Mouse (Mus musculus) erythroid progenitor cell, adult 5-6 weeks (primary cell): Measurements from ENCODE around the gene Pdk2. TPM values are rescaled to one million over a fixed set of nuclear protein-coding genes. Genes with fewer than 3 reads are reported as not detected.

Experiments used
- ATAC-seq: replicated peaks from 2 replicates; pipeline ENCODE4 v1.8.0; 2016; ENCODE audit warnings: moderate number of reproducible peaks, mild to moderate bottlenecking, moderate TSS enrichment, inconsistent platforms; ENCODE audit not compliant: poor library complexity, low FRiP score, severe bottlenecking
- total RNA-seq, 2 experiments: library from RNA; stranded (forward) in 1 of 2; stranded (reverse) in 1 of 2; fragments of 150-400 nt in 1 of 2; fragments of 186-747, 209-891 nt in 1 of 2; gene quantifications; 2 replicates each; pipeline versions ENCODE4 v1.2.3 to v1.2.4; 2015 to 2017; ENCODE audit warnings: low replicate concordance in 2 of 2

Pdk2 gene
- total RNA-seq, 2 experiments from 2014 or later, result 2.3 to 8.4 TPM

DNA sequence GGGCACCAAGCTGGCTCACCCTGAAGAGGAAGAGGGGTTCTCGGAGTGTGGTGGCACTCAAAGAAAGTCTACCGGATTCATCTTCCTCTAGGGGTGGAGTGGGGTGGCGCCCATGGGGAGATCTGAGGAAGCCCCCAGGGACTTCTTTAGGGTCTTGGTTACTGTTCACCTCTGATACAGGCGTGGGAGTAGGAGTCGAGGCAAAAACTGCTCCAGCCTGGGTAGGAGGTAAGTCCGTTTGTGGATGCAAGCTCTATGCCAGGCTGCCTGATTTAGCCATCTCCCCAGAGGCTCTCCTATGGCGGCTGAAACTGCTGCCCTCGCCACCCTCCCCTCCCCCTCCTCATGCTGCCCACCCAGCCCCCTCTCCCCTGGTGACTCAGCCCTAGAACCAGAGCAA lies 31.0 kb upstream of the Pdk2 start:
- no peak for ATAC-seq

DNA sequence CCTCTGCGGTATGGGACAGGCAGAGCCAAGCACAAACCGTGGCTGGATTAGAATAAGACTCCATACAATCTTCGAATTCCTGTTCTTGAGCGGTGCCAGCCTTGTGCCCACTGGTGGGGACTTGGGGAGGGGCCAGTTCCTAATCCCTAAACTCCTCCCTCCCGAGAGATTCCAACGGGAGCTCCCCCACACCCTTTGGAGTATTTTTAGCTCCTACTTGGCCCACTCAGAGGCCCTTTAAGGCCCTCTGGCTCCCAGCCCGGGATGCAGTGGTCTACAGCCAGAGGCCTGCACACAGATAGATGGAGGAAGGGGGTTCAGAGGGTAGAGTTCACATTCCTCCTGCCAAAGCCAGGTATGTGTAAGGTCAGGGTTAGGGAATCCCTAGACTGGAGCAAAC lies 30.1 kb upstream of the Pdk2 start:
- ATAC-seq, result no peak

DNA sequence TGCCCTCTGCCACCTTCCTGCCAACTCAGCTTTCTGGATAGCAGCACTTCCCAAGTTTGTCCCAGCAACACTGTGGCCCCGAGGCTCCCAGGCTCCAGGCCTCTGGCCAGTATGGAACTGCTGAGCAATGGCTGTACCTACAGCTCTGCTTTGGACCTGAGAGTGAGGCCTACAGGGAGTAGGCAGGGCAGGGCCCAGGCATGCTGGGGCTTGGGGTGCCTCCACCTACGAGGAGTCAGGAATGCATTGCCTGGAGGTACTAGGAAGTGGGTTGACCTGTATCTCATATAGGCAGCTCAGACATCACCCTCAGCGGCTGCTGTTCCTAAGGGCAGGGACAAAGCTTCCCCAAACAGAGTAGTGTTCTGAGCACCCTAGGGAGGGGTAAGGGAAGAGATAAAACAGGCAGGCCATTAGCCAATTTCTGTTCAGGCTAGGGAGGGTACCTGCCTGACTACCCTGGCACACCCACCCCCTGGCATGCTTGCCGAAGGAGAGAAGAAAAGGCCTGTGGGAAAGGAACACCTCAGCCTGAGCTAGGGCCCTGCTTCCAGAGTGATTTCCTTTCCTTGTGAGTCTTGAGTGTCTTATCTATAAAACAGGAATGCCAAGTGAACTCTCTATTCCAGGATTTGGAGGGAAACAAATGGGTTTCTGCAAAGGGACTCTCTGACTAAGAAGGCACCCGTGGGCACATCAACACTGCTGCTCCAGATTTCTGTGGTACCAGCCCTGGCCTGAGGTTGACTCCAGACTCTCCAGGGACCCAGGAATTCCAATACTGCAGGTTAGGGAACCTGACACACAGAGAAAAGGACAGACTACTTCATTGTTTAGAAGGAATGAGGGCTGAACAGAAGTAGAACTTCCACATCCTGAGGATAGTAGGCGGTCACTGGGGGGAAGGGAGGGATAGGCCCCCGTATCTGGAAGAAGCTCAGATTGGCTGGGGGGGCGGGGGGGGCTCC lies 29.3 kb upstream of the Pdk2 start:
- ATAC-seq, result no peak

DNA sequence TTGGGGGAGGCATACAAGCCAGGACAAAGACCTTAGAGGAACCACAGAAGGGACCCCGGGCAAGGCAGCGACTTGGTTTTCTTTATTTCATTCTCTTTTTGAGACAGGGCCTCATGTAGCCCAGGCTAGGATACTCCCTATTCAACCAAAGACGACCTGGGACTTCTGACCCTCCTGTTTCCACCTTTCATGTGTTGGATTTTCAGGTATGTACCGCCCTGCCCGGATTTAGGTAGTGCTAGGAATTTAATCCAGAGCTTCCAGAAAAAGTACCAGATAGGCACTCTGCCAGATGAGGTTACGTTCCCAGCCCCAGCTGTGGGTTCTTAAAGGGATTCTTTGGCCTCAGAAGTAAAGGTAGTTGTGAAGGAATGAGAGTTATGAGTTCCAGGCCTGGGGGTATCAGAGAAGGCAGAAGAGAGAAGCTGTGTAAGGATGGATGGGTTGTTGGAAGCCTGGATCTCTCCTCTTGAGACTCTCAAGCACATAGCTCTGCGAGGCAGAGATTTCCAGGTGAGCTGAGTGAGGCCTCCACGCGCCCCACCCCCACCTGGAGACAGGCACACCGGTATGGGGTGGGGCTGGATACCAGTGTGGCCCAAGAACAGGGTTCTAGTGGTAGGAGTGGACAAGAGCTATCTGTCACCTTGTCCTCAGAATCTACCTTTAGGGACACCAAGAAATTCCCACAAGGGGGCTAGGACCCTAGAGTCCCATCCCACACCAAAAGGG lies 28.2 kb upstream of the Pdk2 start:
- ATAC-seq, result no peak

DNA sequence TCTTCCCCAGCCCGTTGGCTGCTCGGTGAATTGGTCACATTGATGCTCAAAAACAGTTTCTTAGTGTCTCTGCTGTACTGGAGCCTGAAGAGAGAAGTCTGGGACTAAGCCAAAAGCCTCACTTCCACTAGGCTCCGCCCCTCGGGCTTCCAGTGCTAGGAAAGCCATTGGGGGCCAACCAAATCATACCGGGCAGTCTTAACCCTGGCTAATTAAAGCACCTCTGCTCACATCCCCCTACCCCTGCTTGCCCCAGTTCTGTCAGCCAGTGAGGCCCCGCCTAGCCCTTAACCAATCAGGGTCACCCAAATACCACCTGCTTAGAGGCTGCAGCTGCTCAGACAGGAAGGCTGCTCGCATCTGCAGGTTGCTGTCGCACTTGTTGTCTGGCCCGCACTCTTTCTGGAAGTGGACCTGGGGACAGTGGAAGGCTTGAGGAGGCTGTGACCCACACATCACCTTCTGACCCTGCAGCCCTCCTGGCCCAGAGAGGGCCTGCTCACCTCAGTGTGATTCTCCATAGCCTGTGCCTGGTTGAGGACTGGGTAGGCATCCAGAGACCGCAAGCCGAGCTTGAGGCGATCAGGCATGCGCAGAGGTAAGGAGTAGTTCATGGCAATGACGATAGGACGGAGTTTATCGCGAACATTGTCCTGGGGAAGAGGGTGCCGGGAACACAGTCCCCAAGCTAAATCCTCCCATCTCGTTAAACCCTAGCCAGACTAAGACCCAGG lies 15.8 kb upstream of the Pdk2 start:
- no peak for ATAC-seq

DNA sequence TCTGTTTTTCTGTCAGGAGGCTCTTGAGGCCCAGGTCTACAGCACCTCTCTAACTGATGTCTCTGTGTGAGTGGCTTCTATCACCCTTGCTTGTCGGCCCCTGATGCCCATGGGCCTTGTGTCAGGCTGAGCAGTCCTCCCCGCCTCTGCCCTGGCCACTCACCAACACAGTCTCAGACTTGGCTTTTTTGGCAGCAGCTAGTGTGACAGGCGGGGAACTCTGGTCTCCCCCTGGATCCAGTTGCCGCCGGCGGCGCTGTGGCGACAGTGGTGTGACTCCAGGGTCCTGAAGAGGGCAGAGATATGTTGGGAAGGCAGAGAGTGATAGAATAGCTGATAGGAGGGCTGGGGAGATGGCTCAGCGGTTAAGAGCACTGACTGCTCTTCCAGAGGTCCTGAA lies 11.9 kb upstream of the Pdk2 start:
- ATAC-seq, result no peak

DNA sequence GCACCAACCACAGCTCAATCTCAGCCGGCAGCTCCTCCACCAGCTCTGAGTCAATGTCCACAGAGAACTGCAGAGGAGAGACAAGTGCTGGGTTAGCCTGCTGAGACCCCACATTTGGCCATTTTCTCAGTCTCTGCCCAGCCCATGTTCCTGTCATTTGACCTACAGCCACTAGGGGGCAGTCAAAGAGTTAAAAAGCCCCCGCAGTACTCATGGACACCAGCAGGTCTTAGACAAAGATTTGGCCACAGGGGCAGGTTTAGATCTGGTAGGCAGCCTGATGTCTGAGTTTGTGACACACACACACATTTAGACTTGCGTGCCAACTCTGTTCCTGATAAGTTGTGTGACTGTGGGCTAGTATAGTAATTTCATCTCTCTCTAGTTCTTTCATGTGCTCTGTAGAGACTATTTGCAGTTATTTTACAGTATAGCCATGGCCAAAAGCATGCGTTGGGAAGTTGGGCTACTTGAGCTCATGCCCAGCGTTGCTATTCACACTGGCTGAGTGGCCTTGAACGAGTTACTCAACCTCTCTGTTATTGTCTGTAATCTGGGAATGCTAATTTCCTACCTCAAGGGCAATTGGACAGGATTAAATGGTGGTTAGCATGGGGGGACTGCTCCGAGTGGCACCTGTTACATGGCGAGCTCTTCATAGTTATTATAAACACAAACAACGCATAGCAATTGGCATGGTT lies 6.0 kb upstream of the Pdk2 start:
- ATAC-seq, result peak; percentile 64

DNA sequence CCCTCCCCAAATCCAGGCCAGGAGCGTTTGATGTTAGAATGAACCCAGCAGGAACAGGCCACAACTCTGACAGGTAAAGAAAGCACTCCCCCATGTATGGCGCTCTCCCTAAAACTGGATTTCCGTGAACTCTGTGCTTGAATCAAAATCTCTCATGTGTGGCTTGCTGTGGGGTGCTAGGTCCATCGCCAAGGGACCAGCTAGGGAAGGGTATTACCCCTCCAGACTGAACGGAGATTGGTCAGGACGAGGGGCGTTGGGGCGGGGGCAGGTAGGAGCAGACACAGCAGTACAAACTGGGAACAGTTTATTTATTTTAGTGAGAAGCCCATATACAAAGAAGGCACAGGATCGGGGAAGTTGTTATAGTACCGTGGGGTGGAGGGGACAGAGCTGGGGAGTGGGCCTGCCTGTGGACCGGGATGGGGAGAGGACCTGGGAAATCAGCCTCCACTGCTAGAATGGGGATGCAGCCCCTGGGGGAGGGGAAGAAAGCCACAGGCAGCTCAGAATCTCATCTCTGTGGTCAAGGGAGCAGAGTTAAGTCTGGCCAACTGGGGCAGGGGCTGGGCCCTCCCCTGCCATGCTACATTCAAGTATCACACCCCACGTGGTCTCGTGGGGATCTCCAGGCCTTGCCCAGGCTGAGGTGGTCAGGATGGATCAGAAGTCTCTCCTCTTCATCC lies 3.2 kb upstream of the Pdk2 start:
- ATAC-seq, result no peak

DNA sequence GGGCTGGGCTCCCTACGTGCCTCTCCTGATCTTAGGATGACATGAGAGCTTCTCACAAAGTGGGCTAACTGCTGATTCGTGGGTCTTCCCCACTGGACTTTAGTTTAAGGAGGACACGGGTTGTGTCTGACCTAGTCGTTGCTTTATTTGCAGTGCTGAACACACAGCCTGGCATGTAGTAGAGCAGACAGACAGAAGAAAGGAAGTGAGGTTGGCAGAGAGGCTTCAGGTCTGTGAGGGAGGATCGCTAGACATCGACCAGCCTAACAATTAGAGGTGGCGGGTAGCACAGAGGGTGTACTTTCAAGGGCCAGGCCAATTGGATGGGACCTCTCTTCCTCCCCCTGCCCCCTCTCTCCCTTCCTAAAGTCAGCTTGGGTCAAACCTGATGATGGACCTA lies 2.5 kb upstream of the Pdk2 start:
- no peak for ATAC-seq

DNA sequence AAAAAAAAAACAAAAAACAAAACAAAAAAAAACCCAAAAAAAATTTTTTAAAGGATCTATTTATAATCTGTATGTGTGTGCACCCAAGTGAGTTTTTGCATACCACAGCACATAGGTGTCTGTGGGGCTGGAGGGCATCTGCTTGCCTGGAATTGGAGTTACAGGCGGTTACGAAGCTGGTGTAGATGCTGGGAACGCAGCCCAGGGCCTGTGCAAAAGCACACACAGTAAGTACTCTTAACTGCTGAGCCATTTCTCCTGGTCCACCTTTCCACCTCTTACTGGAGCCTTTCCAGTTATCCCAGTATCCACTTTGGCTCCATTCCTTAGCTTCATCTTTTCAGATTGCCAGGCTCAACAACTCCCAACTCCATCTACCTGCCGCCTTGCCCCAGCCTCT lies 1.9 kb upstream of the Pdk2 start:
- ATAC-seq, result no peak

DNA sequence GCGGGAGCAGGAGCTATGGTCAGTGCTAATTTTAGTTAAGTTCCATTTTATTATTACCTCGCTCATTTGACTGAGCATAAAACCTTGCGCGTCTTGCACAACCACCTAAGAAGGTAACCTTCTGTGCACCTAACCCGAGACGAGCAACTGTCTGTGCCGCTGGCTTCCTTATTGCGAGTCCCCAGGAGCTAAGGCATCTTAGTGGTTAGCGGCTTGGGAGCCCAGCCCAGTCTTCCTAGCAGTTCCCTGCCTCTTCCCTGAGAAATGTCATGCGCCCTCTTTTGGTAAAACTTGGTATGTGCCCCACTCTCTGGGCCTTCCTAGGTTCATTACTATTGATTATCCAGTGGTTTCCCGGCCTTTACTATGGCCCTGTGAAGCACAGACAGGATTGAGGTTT lies 942 bp upstream of the Pdk2 start:
- peak; percentile 70 for ATAC-seq

DNA sequence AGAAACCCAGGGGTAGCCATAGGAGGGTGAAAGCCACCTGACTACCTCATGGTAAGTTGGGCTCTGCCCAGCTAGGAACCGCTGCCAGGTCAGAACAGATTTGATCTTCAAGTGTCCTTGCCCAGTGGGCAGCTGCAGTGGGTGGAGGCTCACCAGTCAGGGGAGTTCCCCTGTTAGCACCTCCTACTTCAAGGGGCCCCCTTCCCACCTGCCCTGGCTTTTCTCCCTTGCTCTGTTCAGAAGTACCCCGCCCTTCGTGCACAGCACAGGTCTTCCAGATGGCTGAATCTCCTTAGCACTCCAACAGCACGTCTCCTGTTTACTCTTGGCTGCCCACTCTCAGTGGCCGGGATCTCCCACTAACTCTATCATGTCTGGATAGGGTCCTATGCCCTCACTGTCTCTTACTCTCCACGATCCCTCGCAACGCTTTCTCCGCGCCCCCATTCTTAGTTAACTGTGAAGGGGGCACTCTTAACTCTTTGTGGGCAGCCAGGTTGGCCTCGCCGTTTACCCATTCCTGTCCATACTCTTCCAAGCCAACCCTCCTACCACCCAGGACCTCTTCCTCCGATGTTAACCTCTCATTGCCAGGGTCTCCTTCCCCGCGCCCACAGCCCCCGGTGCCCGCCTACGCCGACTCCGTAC lies 539 bp downstream of the Pdk2 start:
- peak; percentile 17; the same call in 1 of the 2 replicates for ATAC-seq

DNA sequence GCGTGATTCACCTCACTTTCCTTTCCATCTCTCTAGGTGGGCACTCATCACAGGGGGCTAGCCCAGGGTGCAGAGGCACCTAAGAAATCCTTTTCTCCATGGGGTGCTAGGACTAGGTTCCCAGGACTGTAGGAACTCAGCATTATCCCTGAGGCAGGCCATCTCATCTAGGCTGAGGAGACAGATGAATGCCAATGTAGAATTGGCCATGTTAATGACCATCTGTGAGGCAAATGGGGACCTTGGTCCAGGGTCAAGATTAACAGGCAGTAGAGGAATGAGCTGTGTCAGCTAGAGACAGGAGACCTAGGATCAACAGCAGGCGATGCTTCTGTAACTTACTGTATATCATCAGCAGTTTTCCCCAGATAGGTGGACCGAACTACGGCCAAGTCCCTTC lies 1.4 kb downstream of the Pdk2 start:
- no peak for ATAC-seq

DNA sequence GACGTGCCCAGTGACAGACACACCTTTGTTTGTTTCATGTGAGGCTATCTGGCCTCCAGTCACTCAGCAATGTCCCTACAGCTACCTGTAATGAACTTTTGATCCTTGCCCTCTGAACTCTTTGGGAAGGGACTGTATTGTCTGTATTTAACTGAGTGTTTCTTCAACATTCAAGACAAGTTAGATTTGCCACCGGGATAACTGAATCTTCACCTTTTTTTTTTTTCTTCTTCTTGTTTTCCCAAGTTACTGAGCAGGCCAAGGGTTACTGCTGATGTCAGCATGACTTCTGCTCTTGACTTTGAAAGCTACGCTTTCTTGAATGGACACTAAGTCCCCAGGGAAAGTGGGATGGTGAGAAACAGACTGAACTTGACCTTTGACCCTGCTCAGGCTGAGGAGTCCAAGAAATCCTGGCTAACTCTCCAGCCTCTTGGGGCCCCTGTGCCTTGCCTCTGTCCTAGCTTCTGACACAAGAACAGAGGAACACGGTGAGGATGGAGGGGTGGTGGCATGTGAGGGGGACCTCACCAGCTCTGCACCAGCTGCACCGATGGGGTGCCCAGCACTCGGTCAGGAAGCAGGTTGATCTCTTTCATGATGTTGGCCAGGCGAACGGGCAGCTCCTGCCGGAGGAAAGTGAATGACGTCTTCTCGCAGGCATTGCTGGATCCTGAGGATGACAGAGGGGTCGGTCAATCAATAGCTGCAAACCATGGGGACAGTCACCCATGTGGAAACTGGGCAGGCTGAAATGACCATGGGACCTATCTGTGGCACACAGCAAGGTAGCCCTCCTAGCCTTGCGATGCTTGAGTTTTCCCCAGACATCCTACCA lies 2.1 kb downstream of the Pdk2 start:
- ATAC-seq, result no peak

DNA sequence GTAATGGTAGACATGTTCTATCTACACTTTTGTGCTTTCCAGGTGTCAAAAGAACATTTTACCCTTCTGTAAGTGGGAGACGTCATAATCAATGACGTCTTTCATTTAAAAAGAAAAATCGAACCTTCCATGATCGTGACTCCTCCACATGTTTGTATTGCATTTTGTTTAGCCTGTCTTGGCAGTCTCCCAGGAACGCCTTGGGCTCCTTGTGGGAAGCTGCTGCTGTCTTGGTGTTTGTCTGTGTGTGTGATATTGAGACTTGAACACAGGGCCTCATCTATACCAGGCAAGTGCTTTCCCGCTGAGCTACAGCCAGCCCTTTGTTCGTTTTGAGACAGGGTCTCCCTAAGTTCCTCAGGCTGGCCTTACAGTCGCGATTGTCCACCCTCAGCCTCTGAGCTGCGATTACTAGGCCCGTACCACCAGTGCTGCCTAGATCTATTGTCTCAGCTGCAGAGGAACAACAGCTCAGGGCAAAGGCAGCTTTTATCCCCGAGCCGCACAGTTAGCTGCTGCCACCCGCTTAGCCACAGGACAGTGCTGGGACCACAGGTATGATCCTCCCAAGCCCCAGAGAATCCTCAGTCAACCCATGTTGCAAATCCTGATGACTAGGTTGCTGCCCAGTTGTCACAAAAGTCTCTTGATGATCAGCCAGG lies 2.9 kb downstream of the Pdk2 start:
- no peak for ATAC-seq

DNA sequence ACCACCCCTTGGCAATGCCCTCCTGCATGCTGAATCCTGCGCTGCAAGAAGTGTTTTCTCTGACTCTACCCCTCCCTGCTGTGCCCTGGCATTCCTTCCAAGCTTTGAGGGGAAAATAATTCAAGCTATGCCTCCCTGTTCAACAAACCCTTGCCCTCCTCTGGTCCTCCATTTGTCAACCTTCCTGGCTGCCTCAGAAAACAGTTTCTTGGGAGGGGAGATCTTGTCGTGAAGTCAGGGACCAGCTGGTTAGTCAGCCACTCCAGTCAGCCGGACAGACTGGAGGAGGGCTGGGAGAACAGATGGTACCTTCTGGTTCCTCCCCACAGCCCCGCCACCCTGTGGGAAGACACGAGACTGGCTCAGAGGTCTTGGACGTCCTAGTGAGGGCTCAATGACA lies 3.8 kb downstream of the Pdk2 start:
- no peak for ATAC-seq

DNA sequence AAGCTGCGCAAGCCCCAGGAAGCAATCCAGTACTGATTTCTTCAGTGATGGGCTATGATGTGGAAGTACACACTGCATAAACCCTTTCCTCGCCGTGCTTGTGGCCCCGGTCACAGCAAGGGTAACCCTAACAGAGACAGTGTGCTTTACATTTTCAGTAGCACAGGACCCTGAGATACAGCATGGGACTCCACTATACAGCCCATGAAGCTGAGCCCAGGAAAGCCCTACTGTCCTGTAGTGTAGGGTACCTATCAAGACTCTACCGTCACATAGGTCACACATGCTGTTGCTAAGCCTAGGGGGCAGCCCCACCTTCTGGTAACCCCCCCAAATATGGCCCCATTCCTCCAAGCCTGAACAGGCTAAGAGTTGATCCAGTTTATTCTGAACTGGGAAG lies 4.6 kb downstream of the Pdk2 start:
- ATAC-seq, result no peak
